Mouse (Mus musculus) intestine, embryonic 15.5 days (tissue): ENCODE measurements around the gene Ptges2. TPM values are rescaled to one million over a fixed set of nuclear protein-coding genes. Genes with fewer than 3 reads are reported as not detected.
A peak's percentile ranks its signal among the peaks of the same experiment; 100 is the strongest.

Experiments
- ATAC-seq: fragments of 200-750 bp; cut with Nextera tagmentation; 2 replicates; pipeline ENCODE4 v1.8.0; 2017; ENCODE audit warnings: moderate TSS enrichment, moderate library complexity
- H3K27ac ChIP-seq: fragments of 300-500 bp; sonication (generic); 2 replicates; pipeline ENCODE4 v1.5.1; 2015; ENCODE audit warnings: mild to moderate bottlenecking, inconsistent platforms
- H3K27me3 ChIP-seq: fragments of 300-500 bp; sonication (generic); replicated peaks from 2 replicates; pipeline ENCODE4 v1.6.1; 2015; ENCODE audit warnings: inconsistent platforms
- H3K36me3 ChIP-seq: fragments of 300-500 bp; sonication (generic); 2 replicates; pipeline ENCODE4 v1.6.1; 2015; ENCODE audit warnings: inconsistent platforms
- H3K4me1 ChIP-seq: fragments of 300-500 bp; sonication (generic); replicated peaks from 2 replicates; pipeline ENCODE4 v1.6.1; 2015; ENCODE audit warnings: inconsistent platforms
- H3K4me2 ChIP-seq: fragments of 300-500 bp; sonication (generic); replicated peaks from 2 replicates; pipeline ENCODE4 v1.6.1; 2015; ENCODE audit warnings: mild to moderate bottlenecking, inconsistent platforms
- H3K4me3 ChIP-seq: fragments of 300-500 bp; sonication (generic); replicated peaks from 2 replicates; pipeline ENCODE4 v1.5.1; 2015; ENCODE audit warnings: inconsistent platforms
- H3K9ac ChIP-seq: fragments of 300-500 bp; sonication (generic); 2 replicates; pipeline ENCODE4 v1.6.1; 2015; ENCODE audit warnings: inconsistent platforms
- H3K9me3 ChIP-seq: fragments of 300-500 bp; sonication (generic); 2 replicates; pipeline ENCODE4 v1.6.1; 2016; ENCODE audit warnings: inconsistent platforms
- WGBS: fragments of 180-500 bp; shearing (Covaris S2); methylation state at CpG from one replicate; pipeline ENCODE4 v1.1.7; 2015; 5-methylcytosine and 5-hydroxymethylcytosine counted together
- polyA plus RNA-seq: library from polyadenylated mRNA; unstranded; fragments of >200 nt; fragmentation: Nextera tagmentation; extraction: Ambion mirVana; gene quantifications from 2 replicates; pipeline ENCODE4 v1.2.1, GENCODE M21; 2015

The Ptges2 gene
- polyA plus RNA-seq, 1 experiment from 2014 or later, result 43.5 TPM

GRCm38 (mm10) chr2:32404663-32405062, 9.0 kb downstream of the Ptges2 start:
- 0 out of 2 replicates have a peak, but pooled peaks have one; percentile 18 for ATAC-seq
- no peak overlapping the region for H3K27ac ChIP-seq
- no peak overlapping the region for H3K4me3 ChIP-seq
- no peak overlapping the region for H3K4me2 ChIP-seq
- H3K27me3 ChIP-seq, result no peaks in the 10 kb centered on the region
- no peak overlapping the region for H3K9ac ChIP-seq
- H3K4me1 ChIP-seq, result peaks cover 9% of the 10 kb centered on the region; the same call in 1 of the 2 replicates
- H3K36me3 ChIP-seq, result peaks cover 20% of the 10 kb centered on the region
- no peaks in the 10 kb centered on the region for H3K9me3 ChIP-seq
- WGBS, result 12% methylated on average over 2 of the region's 2 CpGs

DNA sequence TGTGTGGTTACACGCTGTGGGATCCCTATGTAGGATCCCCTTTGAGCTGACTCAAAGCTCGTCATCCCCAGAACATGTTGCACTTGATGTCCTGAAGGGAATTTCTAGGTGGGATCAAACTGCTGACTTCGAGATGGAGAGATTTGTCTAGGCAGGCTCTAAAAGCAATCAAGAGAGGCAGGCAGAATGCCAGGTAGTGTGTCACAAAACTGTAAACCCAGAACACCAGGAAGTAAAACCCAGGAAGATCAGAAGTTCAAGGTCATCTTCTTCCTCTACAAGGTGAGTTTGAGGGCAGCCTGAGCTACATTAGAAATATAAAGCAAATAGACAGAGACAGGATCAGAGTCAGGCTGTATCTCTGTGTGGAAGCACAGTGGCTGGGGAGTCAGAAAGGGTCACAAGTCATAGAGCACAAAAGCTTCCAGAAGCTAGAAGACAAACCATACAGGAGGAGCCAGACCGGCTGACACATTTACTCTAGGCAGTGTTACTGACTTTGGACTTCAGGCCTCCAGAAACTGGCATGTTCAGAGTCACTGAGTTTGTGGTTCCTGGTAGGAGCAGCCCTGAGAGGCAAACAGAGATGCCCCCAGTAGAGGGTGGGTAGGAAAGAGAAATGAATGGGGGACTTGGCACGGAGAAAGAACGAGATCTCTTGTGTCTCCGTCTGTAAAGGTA, 11.6 kb downstream of the Ptges2 start:
- Histone ChIP-seq H3K4me1 (0 out of 2 replicates have a peak, but pooled peaks cover 5% of the 10 kb centered on the region), H3K27ac (no peak overlapping the region), H3K36me3 (peaks cover 6% of the 10 kb centered on the region), H3K9ac (no peak overlapping the region), H3K9me3 (no peaks in the 10 kb centered on the region), H3K4me2 (no peak overlapping the region), H3K4me3 (no peak overlapping the region), H3K27me3 (no peaks in the 10 kb centered on the region)
- ATAC-seq, result no peak
- WGBS, result 82% methylated on average over 7 of the region's 7 CpGs

- Histone ChIP-seq H3K27ac (no peak overlapping the region), H3K9ac (no peak overlapping the region), H3K9me3 (no peaks in the 10 kb centered on the region), H3K4me2 (no peak overlapping the region), H3K4me3 (no peak overlapping the region), H3K36me3 (no peaks in the 10 kb centered on the region), H3K27me3 (no peaks in the 10 kb centered on the region), H3K4me1 (0 out of 2 replicates have a peak, but pooled peaks cover 5% of the 10 kb centered on the region)
- ATAC-seq, result peak; percentile 21; the same call in 1 of the 2 replicates
- WGBS, result 61% methylated on average over 25 of the region's 25 CpGs
Measured at GRCm38 (mm10) chr2:32408429-32409424, 13.0 kb downstream of the Ptges2 start.

- 85% methylated on average over 7 of the region's 7 CpGs for WGBS
- Histone ChIP-seq H3K9me3 (no peaks in the 10 kb centered on the region), H3K4me3 (no peak overlapping the region)
Measured at GRCm38 (mm10) chr2:32411407-32411806, 15.7 kb downstream of the Ptges2 start.

DNA sequence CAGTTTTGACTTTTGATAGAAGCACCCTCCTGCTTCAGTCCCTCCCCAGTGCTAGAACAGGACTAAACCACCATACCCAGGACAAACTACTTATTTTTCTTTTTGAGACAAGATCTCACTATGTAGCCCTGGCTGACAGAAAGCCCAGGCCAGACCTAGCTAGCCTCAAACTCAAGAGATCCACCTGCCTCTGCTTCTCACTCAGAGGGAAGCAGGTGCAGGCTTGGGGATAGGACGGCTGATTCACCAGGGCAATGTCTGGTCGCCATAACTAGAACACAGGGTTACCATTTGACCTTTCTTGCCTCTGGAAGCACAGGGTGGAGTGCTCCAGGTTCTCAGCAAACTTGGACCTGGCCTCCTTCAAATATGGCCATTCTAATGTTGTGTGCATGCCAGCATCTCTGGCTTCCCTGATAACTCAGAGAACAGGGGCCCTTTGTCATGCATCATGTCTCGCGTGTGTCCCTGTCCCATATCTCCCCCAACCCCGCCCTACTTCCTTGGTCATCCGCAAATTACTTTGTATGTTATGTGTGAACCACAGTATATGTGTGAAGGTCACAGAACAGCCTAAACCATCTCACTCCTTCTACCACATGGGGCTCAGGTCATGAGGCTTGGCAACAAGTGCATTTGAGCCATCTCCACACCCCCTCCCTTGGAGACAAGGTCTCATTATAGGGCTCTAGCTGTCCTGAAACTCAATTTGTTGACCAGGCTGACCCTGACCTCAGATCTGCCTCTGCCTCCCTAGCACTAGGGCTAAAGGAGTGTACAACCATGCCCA, 17.2 kb downstream of the Ptges2 start:
- Histone ChIP-seq H3K9me3 (no peaks in the 10 kb centered on the region), H3K4me2 (no peak overlapping the region), H3K9ac (no peak overlapping the region), H3K4me3 (no peak overlapping the region), H3K36me3 (peaks cover 33% of the 10 kb centered on the region), H3K4me1 (0 out of 2 replicates have a peak, but pooled peaks cover 5% of the 10 kb centered on the region), H3K27ac (no peak overlapping the region), H3K27me3 (no peaks in the 10 kb centered on the region)
- ATAC-seq, result no peak
- 84% methylated on average over 6 of the region's 6 CpGs for WGBS

More at GRCm38 (mm10) chr2:32411407-32411806, 15.7 kb downstream of the Ptges2 start:
- Histone ChIP-seq H3K36me3 (peaks cover 18% of the 10 kb centered on the region), H3K9ac (no peak overlapping the region), H3K27me3 (no peaks in the 10 kb centered on the region), H3K4me2 (no peak overlapping the region), H3K27ac (no peak overlapping the region), H3K4me1 (0 out of 2 replicates have a peak, but pooled peaks cover 5% of the 10 kb centered on the region)
- no peak for ATAC-seq

GRCm38 (mm10) chr2:32413936-32414335, 18.2 kb downstream of the Ptges2 start:
- peaks cover 36% of the 10 kb centered on the region for H3K36me3 ChIP-seq

DNA sequence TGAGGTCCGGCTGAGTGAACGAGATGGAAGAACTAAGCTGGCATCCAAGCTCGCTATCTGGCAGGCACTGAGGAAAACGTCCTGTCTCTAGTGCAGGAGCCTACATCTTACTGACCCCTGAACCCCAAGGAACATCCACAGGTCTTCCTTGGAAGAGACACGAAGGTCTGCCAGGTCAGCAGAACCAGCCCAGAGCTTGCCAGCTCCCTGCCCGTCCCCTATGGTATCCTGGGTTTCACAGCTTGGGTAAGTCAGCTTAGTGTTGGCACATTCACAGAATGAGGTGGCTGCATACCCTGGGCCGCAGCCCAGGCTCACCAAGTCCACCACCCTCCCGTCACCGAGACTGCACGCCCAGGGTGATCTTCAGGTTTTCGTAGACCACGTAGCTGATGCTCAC, 20.1 kb downstream of the Ptges2 start:
- no peak for ATAC-seq
- Histone ChIP-seq H3K9me3 (no peaks in the 10 kb centered on the region), H3K27ac (no peak overlapping the region), H3K4me2 (no peak overlapping the region), H3K27me3 (no peaks in the 10 kb centered on the region), H3K4me3 (no peak overlapping the region), H3K9ac (no peak overlapping the region), H3K4me1 (no peaks in the 10 kb centered on the region), H3K36me3 (peaks cover 46% of the 10 kb centered on the region)
- 91% methylated on average over 12 of the region's 12 CpGs for WGBS

More at GRCm38 (mm10) chr2:32413936-32414335, 18.2 kb downstream of the Ptges2 start:
- Histone ChIP-seq H3K27ac (no peak overlapping the region), H3K9me3 (no peaks in the 10 kb centered on the region), H3K27me3 (no peaks in the 10 kb centered on the region), H3K4me3 (no peak overlapping the region), H3K9ac (no peak overlapping the region), H3K4me2 (no peak overlapping the region), H3K4me1 (0 out of 2 replicates have a peak, but pooled peaks cover 4% of the 10 kb centered on the region)
- WGBS, result 36% methylated on average over 5 of the region's 5 CpGs
- no peak for ATAC-seq

GRCm38 (mm10) chr2:32416556-32416955, 20.9 kb downstream of the Ptges2 start:
- H3K27ac ChIP-seq, result no peak overlapping the region
- H3K4me1 ChIP-seq, result no peaks in the 10 kb centered on the region
- no peak overlapping the region for H3K4me3 ChIP-seq
- WGBS, result 79% methylated on average over 2 of the region's 2 CpGs
- H3K36me3 ChIP-seq, result peaks cover 46% of the 10 kb centered on the region
- no peak overlapping the region for H3K9ac ChIP-seq
- H3K4me2 ChIP-seq, result no peak overlapping the region
- no peaks in the 10 kb centered on the region for H3K9me3 ChIP-seq
- no peak for ATAC-seq
- no peaks in the 10 kb centered on the region for H3K27me3 ChIP-seq

DNA sequence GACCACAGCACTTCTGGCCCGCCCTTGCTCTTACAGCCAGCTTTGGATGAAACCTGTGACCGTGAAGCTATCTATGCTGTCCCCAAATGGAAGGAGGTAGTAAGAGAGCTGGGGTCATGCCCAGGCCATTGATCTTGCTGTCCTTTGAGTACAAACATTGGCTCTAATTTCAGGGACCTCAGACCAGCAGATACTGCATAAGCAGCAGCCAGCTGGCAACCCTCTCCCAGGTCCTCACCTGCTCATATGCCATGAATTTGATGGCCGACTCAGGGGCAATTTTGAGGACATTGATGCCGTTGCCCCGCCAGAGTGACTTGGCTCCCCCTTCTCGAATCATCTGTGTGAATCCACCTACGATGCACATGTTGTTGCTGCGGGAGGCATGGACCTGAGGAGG, 21.8 kb downstream of the Ptges2 start:
- WGBS, result 86% methylated on average over 8 of the region's 8 CpGs
- no peak overlapping the region for H3K27ac ChIP-seq
- H3K4me1 ChIP-seq, result no peaks in the 10 kb centered on the region; the same call in 1 of the 2 replicates
- no peaks in the 10 kb centered on the region for H3K9me3 ChIP-seq
- H3K4me3 ChIP-seq, result no peak overlapping the region
- no peak overlapping the region for H3K9ac ChIP-seq
- no peak overlapping the region for H3K4me2 ChIP-seq
- no peak for ATAC-seq
- peaks cover 46% of the 10 kb centered on the region for H3K36me3 ChIP-seq
- H3K27me3 ChIP-seq, result no peaks in the 10 kb centered on the region

GRCm38 (mm10) chr2:32418430-32419151, 22.9 kb downstream of the Ptges2 start:
- ATAC-seq, result peak; percentile 48; the same call in 1 of the 2 replicates
- Histone ChIP-seq H3K9ac (no peak overlapping the region), H3K4me2 (no peak overlapping the region), H3K4me1 (peaks cover 10% of the 10 kb centered on the region), H3K9me3 (no peaks in the 10 kb centered on the region), H3K27ac (no peak overlapping the region), H3K27me3 (no peaks in the 10 kb centered on the region), H3K4me3 (no peak overlapping the region), H3K36me3 (peaks cover 46% of the 10 kb centered on the region)
- WGBS, result 76% methylated on average over 12 of the region's 12 CpGs

DNA sequence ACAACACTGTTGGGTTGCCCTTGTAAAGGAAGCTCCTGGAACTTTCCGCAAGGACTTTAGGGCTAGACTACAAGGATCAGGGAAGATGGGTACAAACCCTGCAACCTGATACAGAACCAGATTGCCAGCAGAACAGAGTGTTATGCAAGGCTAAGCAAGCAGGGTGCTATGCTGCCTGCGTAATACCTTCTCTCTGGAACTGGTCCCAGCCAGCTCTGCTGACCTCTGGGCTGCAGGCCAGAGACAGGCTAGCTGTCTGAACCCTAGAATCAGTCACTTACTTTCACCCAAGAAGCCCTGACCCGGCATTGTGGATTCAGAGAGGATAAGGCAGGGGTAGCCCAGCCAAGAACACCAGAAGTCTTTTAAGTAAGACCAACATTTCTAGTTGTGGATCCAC, 23.7 kb downstream of the Ptges2 start:
- Histone ChIP-seq H3K27me3 (no peaks in the 10 kb centered on the region), H3K36me3 (peaks cover 41% of the 10 kb centered on the region), H3K9ac (no peak overlapping the region), H3K9me3 (no peaks in the 10 kb centered on the region), H3K27ac (no peak overlapping the region), H3K4me1 (peaks cover 15% of the 10 kb centered on the region), H3K4me2 (no peak overlapping the region), H3K4me3 (no peak overlapping the region)
- WGBS, result 87% methylated on average over 3 of the region's 3 CpGs
- no peak for ATAC-seq
